Mouse (Mus musculus) neural tube, embryonic 14.5 days (tissue): ENCODE results near the gene Gucy1b2. TPM values are rescaled to one million over a fixed set of nuclear protein-coding genes. Genes with fewer than 3 reads are reported as not detected.

Experiments used
- ATAC-seq: fragments of 200-750 bp; cut with Nextera tagmentation; 2 replicates; pipeline ENCODE4 v1.8.0; 2017; ENCODE audit warnings: low read depth, mild to moderate bottlenecking, moderate TSS enrichment, moderate library complexity
- H3K27ac ChIP-seq: fragments of 300-500 bp; sonication (generic); 2 replicates; pipeline ENCODE4 v1.5.1; 2014; ENCODE audit warnings: low read depth, mild to moderate bottlenecking, control low read depth, low read length, moderate library complexity, mixed read lengths
- H3K27me3 ChIP-seq: fragments of 300-500 bp; sonication (generic); 2 replicates; pipeline ENCODE4 v1.6.1; 2014; ENCODE audit warnings: low read length; ENCODE audit not compliant: control insufficient read depth, insufficient read depth
- H3K36me3 ChIP-seq: fragments of 300-500 bp; sonication (generic); 2 replicates; pipeline ENCODE4 v1.6.1; 2014; ENCODE audit warnings: low read length, mixed read lengths; ENCODE audit not compliant: control insufficient read depth, insufficient read depth
- H3K4me1 ChIP-seq: fragments of 300-500 bp; sonication (generic); 2 replicates; pipeline ENCODE4 v1.6.1; 2014; ENCODE audit warnings: low read length; ENCODE audit not compliant: control insufficient read depth, insufficient read depth
- H3K4me2 ChIP-seq: fragments of 300-500 bp; sonication (generic); 2 replicates; pipeline ENCODE4 v1.6.1; 2014; ENCODE audit warnings: mild to moderate bottlenecking, low read depth, low read length, control low read depth
- H3K4me3 ChIP-seq: fragments of 300-500 bp; sonication (generic); 2 replicates; pipeline ENCODE4 v1.5.1; 2014; ENCODE audit warnings: low read depth, low read length, control low read depth, mixed read lengths
- H3K9ac ChIP-seq: fragments of 300-500 bp; sonication (generic); replicated peaks from 2 replicates; pipeline ENCODE4 v1.6.1; 2014; ENCODE audit warnings: low read depth, mild to moderate bottlenecking, control low read depth, low read length, mixed read lengths
- H3K9me3 ChIP-seq: fragments of 300-500 bp; sonication (generic); 2 replicates; pipeline ENCODE4 v1.6.1; 2016; ENCODE audit warnings: low read length; ENCODE audit not compliant: control insufficient read depth
- WGBS: fragments of 180-500 bp; shearing (Covaris S2); extraction: QIAGEN DNeasy Blood & Tissue Kit; methylation state at CpG from one replicate; pipeline ENCODE4 v1.1.7; 2014; 5-methylcytosine and 5-hydroxymethylcytosine counted together
- polyA plus RNA-seq: library from polyadenylated mRNA; unstranded; fragments of >200 nt; fragmentation: Nextera tagmentation; extraction: Ambion mirVana; gene quantifications from 2 replicates; pipeline ENCODE4 v1.2.1, GENCODE M21; 2014

Gucy1b2 gene
- polyA plus RNA-seq, 1 experiment from 2014 or later = 0.60 TPM

GRCm38 (mm10) chr14:62389064-62389728 is 66.9 kb downstream of the Gucy1b2 start:
- no peak overlapping the region for H3K4me2 ChIP-seq
- no peaks in the 10 kb centered on the region for H3K9me3 ChIP-seq
- H3K27me3 ChIP-seq = no peaks in the 10 kb centered on the region
- peak overlapping the region; percentile 34; the same call in 1 of the 2 replicates for H3K27ac ChIP-seq
- H3K9ac ChIP-seq = no peak overlapping the region
- WGBS = 37% methylated on average over 6 of the region's 6 CpGs
- peak; percentile 28; the same call in 1 of the 2 replicates for ATAC-seq
- no peaks in the 10 kb centered on the region for H3K36me3 ChIP-seq
- H3K4me1 ChIP-seq = peaks cover 5% of the 10 kb centered on the region
- no peak overlapping the region for H3K4me3 ChIP-seq

GRCm38 (mm10) chr14:62383786-62384299 is 72.2 kb downstream of the Gucy1b2 start:
- Histone ChIP-seq H3K4me1 (no peaks in the 10 kb centered on the region), H3K27me3 (no peaks in the 10 kb centered on the region), H3K9me3 (no peaks in the 10 kb centered on the region), H3K27ac (no peak overlapping the region), H3K9ac (no peak overlapping the region), H3K4me3 (no peak overlapping the region), H3K36me3 (no peaks in the 10 kb centered on the region), H3K4me2 (no peak overlapping the region)
- ATAC-seq = no peak
- 91% methylated on average over 3 of the region's 3 CpGs for WGBS

GRCm38 (mm10) chr14:62383109-62383508 is 73.0 kb downstream of the Gucy1b2 start:
- ATAC-seq = no peak
- Histone ChIP-seq H3K4me3 (no peak overlapping the region), H3K4me2 (no peak overlapping the region), H3K4me1 (no peaks in the 10 kb centered on the region), H3K27me3 (no peaks in the 10 kb centered on the region), H3K27ac (no peak overlapping the region), H3K9ac (no peak overlapping the region), H3K9me3 (no peaks in the 10 kb centered on the region), H3K36me3 (no peaks in the 10 kb centered on the region)
- 90% methylated on average over 3 of the region's 3 CpGs for WGBS

GRCm38 (mm10) chr14:62380606-62381005 is 75.5 kb downstream of the Gucy1b2 start:
- Histone ChIP-seq H3K4me1 (no peaks in the 10 kb centered on the region), H3K9me3 (no peaks in the 10 kb centered on the region), H3K27me3 (no peaks in the 10 kb centered on the region), H3K4me2 (no peak overlapping the region), H3K9ac (no peak overlapping the region), H3K27ac (no peak overlapping the region), H3K4me3 (no peak overlapping the region), H3K36me3 (no peaks in the 10 kb centered on the region)
- ATAC-seq = no peak
- WGBS = 82% methylated on average over 6 of the region's 6 CpGs

- 94% methylated on average over 2 of the region's 2 CpGs for WGBS
These were observed 76.7 kb downstream of the Gucy1b2 start for GRCm38 (mm10) chr14:62379391-62379790.

GRCm38 (mm10) chr14:62376115-62376514 is 80.0 kb downstream of the Gucy1b2 start:
- no peak for ATAC-seq
- Histone ChIP-seq H3K9ac (no peak overlapping the region), H3K4me1 (no peaks in the 10 kb centered on the region), H3K4me2 (no peak overlapping the region), H3K36me3 (no peaks in the 10 kb centered on the region), H3K4me3 (no peak overlapping the region), H3K27ac (no peak overlapping the region), H3K27me3 (no peaks in the 10 kb centered on the region), H3K9me3 (no peaks in the 10 kb centered on the region)
- 82% methylated on average over 2 of the region's 2 CpGs for WGBS

More at GRCm38 (mm10) chr14:62379391-62379790, 76.7 kb downstream of the Gucy1b2 start:
- Histone ChIP-seq H3K27ac (no peak overlapping the region), H3K36me3 (no peaks in the 10 kb centered on the region), H3K9me3 (no peaks in the 10 kb centered on the region), H3K4me2 (no peak overlapping the region), H3K9ac (no peak overlapping the region), H3K4me3 (no peak overlapping the region), H3K27me3 (no peaks in the 10 kb centered on the region), H3K4me1 (no peaks in the 10 kb centered on the region)
- no peak for ATAC-seq

- Histone ChIP-seq H3K4me3 (no peak overlapping the region), H3K27me3 (no peaks in the 10 kb centered on the region), H3K9ac (no peak overlapping the region), H3K4me1 (no peaks in the 10 kb centered on the region), H3K4me2 (no peak overlapping the region), H3K9me3 (no peaks in the 10 kb centered on the region), H3K36me3 (no peaks in the 10 kb centered on the region), H3K27ac (no peak overlapping the region)
- no peak for ATAC-seq
These were observed 80.4 kb downstream of the Gucy1b2 start for GRCm38 (mm10) chr14:62375694-62376093.

- H3K4me2 ChIP-seq = no peak overlapping the region
- no peak overlapping the region for H3K9ac ChIP-seq
- no peaks in the 10 kb centered on the region; the same call in 1 of the 2 replicates for H3K36me3 ChIP-seq
- no peak overlapping the region for H3K27ac ChIP-seq
- ATAC-seq = no peak
- H3K27me3 ChIP-seq = no peaks in the 10 kb centered on the region
- H3K4me1 ChIP-seq = no peaks in the 10 kb centered on the region
- no peaks in the 10 kb centered on the region for H3K9me3 ChIP-seq
- no peak overlapping the region for H3K4me3 ChIP-seq
- WGBS = 81% methylated on average over 10 of the region's 10 CpGs
These were observed 82.1 kb downstream of the Gucy1b2 start for GRCm38 (mm10) chr14:62374001-62374400.

- Histone ChIP-seq H3K9ac (no peak overlapping the region), H3K36me3 (no peaks in the 10 kb centered on the region; the same call in 1 of the 2 replicates)
- 77% methylated on average over 6 of the region's 6 CpGs for WGBS
These were observed 85.3 kb downstream of the Gucy1b2 start for GRCm38 (mm10) chr14:62370819-62371218.

More at GRCm38 (mm10) chr14:62370819-62371218, 85.3 kb downstream of the Gucy1b2 start:
- ATAC-seq = no peak
- Histone ChIP-seq H3K9me3 (no peaks in the 10 kb centered on the region), H3K27ac (no peak overlapping the region), H3K4me3 (no peak overlapping the region), H3K4me2 (no peak overlapping the region), H3K4me1 (no peaks in the 10 kb centered on the region), H3K27me3 (no peaks in the 10 kb centered on the region)
